In the genomic region with DNA sequence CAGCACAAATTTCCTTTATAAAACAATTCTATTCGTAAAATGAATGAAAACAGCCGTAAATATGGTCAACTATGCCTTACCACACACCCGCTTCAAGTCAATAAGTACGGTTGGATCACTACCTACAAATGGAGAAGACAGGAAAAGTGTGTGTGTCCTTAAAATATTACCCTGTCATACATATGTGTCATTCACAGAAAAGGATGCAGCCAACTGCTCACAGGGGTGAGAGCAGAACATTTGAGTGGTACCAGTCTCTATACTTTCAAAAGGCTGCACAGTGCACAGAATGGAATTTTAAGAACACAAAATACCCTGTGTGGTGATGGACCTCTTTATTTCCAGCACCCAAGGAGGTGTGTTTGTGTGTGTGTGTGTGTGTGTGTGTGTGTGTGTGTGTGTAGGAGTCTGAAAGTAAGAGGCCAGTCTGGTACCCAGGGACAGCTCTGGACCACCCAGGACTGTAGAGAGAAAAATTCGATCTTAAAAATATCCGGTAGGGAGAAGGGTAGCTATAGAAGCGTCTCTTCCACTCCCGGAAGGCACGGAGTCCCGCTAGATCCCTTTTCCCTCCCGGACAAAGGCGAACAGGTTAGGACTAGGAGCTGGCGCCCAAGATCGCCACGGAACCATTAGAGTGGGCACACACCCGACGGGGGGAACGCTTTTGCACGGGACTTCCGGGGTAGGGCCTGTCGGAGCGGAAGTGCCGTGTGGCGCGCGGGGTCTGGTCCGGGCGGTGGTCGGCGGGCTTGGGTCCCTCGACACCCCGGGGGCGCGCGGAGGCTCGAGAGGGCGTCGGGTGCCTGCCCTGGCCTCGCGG, we compare ENCODE assay signal across 8 mouse cellular contexts. TPM values are rescaled to one million over a fixed set of nuclear protein-coding genes. Genes with fewer than 3 reads are reported as not detected.
DNase-seq lines count a peak whose midpoint lies in the region; ATAC-seq and TF ChIP-seq lines count a peak whose summit lies in the region.

A gene (plus strand): TSS at position 695 of the 823 bp plus-strand sequence.

- DNase-seq in MEL (ENCODE audit: low read depth, low spot score): peak; percentile 93
- peak; percentile 88 to 95 for DNase-seq in cerebellum, adult 2 months
- peak; percentile 92 for DNase-seq in forelimb bud, embryonic 11.5 days (ENCODE audit: low read depth, low spot score)
- DNase-seq in layer of hippocampus, adult 9-10 months (ENCODE audit: low spot score): peak; percentile 59
- peak; percentile 89 for DNase-seq in ovary, postnatal 10 days (ENCODE audit: low spot score)
- peak; percentile 77 to 92 for DNase-seq in thymus, postnatal 10 days (ENCODE audit: low spot score in 2 of 2)

- no peak for TF ChIP-seq EP300 in MEL (IDR thresholded peaks at IDR 0.05; ENCODE audit: low read depth in 1 of 2, low read length in 2 of 2)

- peaks cover 0 to 3% of the 10 kb centered on the region in 2 experiments; a peak in 2 of 4 replicates for H3K4me1 ChIP-seq in MEL (ENCODE audit: control insufficient read depth in 1 of 2, insufficient read depth in 2 of 2, low read length in 2 of 2)
- H3K4me1 ChIP-seq in cerebellum, adult 2 months (ENCODE audit: control insufficient read depth, insufficient read depth, low read length): peaks cover 2% of the 10 kb centered on the region; the same call in 1 of the 2 replicates
- peaks cover 15% of the 10 kb centered on the region for H3K4me1 ChIP-seq in lung, embryonic 16.5 days (replicated peaks; ENCODE audit: control insufficient read depth, insufficient read depth, low read length)

- 9% methylated on average over 40 of the region's 40 CpGs for WGBS in cerebellum, adult 2 months
- WGBS in lung, embryonic 16.5 days: 6% methylated on average over 30 of the region's 40 CpGs

- 0 out of 6 replicates have a peak, but pooled peaks of 1 of the 3 experiments have one; percentile 11 for TF ChIP-seq CTCF in MEL (IDR thresholded peaks at IDR 0.05 in 2 of 3, conservative IDR thresholded peaks at IDR 0.05 in 1 of 3; ENCODE audit: control insufficient read depth in 1 of 3, insufficient read depth in 1 of 3, low read depth in 2 of 3, low read length in 3 of 3, poor library complexity in 1 of 3, severe bottlenecking in 1 of 3)
- no peak for TF ChIP-seq CTCF in cerebellum, adult 2 months (IDR thresholded peaks at IDR 0.05; ENCODE audit: borderline replicate concordance, insufficient read depth, low read depth, low read length)

- peak within 1 kb of the TSS; percentile 42 for H3K27ac ChIP-seq in MEL (ENCODE audit: control insufficient read depth, low read depth, low read length)
- peak within 1 kb of the TSS; percentile 49 for H3K27ac ChIP-seq in cerebellum, adult 2 months (ENCODE audit: insufficient read depth, low read length)
- H3K27ac ChIP-seq in lung, embryonic 16.5 days (ENCODE audit: low read length): peak within 1 kb of the TSS; percentile 92

- H3K4me2 ChIP-seq in lung, embryonic 16.5 days (ENCODE audit: low read depth, low read length): peak within 1 kb of the TSS; percentile 69

- TF ChIP-seq POLR2A in MEL (IDR thresholded peaks at IDR 0.05; ENCODE audit: control insufficient read depth in 1 of 2, insufficient read depth in 1 of 2, low read depth in 1 of 2, low read length in 2 of 2, poor library complexity in 1 of 2): peak; percentile 78 to 86
- peak; percentile 78 for TF ChIP-seq POLR2A in cerebellum, adult 2 months (IDR thresholded peaks at IDR 0.05; ENCODE audit: borderline replicate concordance, insufficient read depth, low read length)

- no peaks in the 10 kb centered on the region for H3K27me3 ChIP-seq in MEL (ENCODE audit: control insufficient read depth in 1 of 2, insufficient read depth in 2 of 2, low read length in 2 of 2)
- H3K27me3 ChIP-seq in cerebellum, adult 2 months (ENCODE audit: control insufficient read depth, insufficient read depth, low read length): no peaks in the 10 kb centered on the region
- H3K27me3 ChIP-seq in lung, embryonic 16.5 days (ENCODE audit: control insufficient read depth, insufficient read depth, low read depth, low read length): no peaks in the 10 kb centered on the region

- peaks cover 27% of the 10 kb centered on the region for H3K79me2 ChIP-seq in MEL (ENCODE audit: control insufficient read depth, insufficient read depth, low read length, poor library complexity)

- peaks cover 8 to 9% of the 10 kb centered on the region in 2 experiments for H3K36me3 ChIP-seq in MEL (ENCODE audit: control insufficient read depth in 1 of 2, insufficient read depth in 2 of 2, low read length in 2 of 2)
- peaks cover 10% of the 10 kb centered on the region for H3K36me3 ChIP-seq in lung, embryonic 16.5 days (ENCODE audit: control insufficient read depth, insufficient read depth, low read length)

- peak within 1 kb of the TSS; percentile 90 for H3K9ac ChIP-seq in MEL (ENCODE audit: control insufficient read depth, low read depth, low read length, poor library complexity, severe bottlenecking)
- H3K9ac ChIP-seq in lung, embryonic 16.5 days (ENCODE audit: low read length): peak within 1 kb of the TSS; percentile 96

- no peak for TF ChIP-seq RAD21 in MEL (IDR thresholded peaks at IDR 0.05; ENCODE audit: low read depth, low read length)

- peak within 1 kb of the TSS; percentile 86 to 88 for H3K4me3 ChIP-seq in MEL (ENCODE audit: control insufficient read depth in 1 of 2, insufficient read depth in 1 of 2, low read depth in 2 of 2, low read length in 2 of 2)
- H3K4me3 ChIP-seq in cerebellum, adult 2 months (replicated peaks; ENCODE audit: insufficient read depth, low read depth, low read length): peak within 1 kb of the TSS; percentile 83
- peak within 1 kb of the TSS; percentile 96 for H3K4me3 ChIP-seq in lung, embryonic 16.5 days (ENCODE audit: low read length)

- H3K9me3 ChIP-seq in MEL (replicated peaks; ENCODE audit: insufficient read depth, low read length): no peaks in the 10 kb centered on the region
- H3K9me3 ChIP-seq in lung, embryonic 16.5 days (ENCODE audit: control insufficient read depth, low read length): no peaks in the 10 kb centered on the region

- ATAC-seq in hematopoietic stem cell, adult 5-6 weeks (replicated peaks in 1 of 2; ENCODE audit: insufficient read depth in 1 of 2, low FRiP score in 2 of 2, low TSS enrichment in 1 of 2, low read depth in 1 of 2, poor library complexity in 2 of 2, severe bottlenecking in 2 of 2): peak; percentile 77 to 90
- peak; percentile 92 for ATAC-seq in lung, embryonic 16.5 days (ENCODE audit: low read depth)

TF ChIP-seq in MEL, 35 proteins besides CTCF, POLR2A, EP300 and RAD21:
- TF ChIP-seq BHLHE40 (IDR thresholded peaks at IDR 0.05; ENCODE audit: borderline replicate concordance, low read depth, low read length) (0 out of 2 replicates have a peak, but pooled peaks have one; percentile 41), MAX (IDR thresholded peaks at IDR 0.05; ENCODE audit: low read length) (no peak), ZKSCAN1 (IDR thresholded peaks at IDR 0.05; ENCODE audit: low read depth, low read length) (no peak), ETS1 (IDR thresholded peaks at IDR 0.05; ENCODE audit: low read depth, low read length) (0 out of 2 replicates have a peak, but pooled peaks have one; percentile 24), TBP (IDR thresholded peaks at IDR 0.05; ENCODE audit: low read depth, low read length) (peak; percentile 81), RCOR1 (IDR thresholded peaks at IDR 0.05; ENCODE audit: low read depth, low read length) (peak; percentile 44; the same call in 1 of the 2 replicates), KAT2A (conservative IDR thresholded peaks at IDR 0.05; ENCODE audit: low read depth, low read length) (peak; percentile 62; the same call in 1 of the 2 replicates), HCFC1 (IDR thresholded peaks at IDR 0.05; ENCODE audit: low read depth, low read length) (peak; percentile 92), MAZ (IDR thresholded peaks at IDR 0.05; ENCODE audit: low read depth, low read length) (peak; percentile 59; the same call in 1 of the 2 replicates), ZMIZ1 (IDR thresholded peaks at IDR 0.05; ENCODE audit: low read depth, low read length) (peak; percentile 50; the same call in 1 of the 2 replicates), SMC3 (IDR thresholded peaks at IDR 0.05; ENCODE audit: low read depth, low read length) (peak; percentile 32; the same call in 1 of the 2 replicates), ELF1 (IDR thresholded peaks at IDR 0.05; ENCODE audit: low read depth, low read length) (peak; percentile 66; the same call in 1 of the 2 replicates), MXI1 (IDR thresholded peaks at IDR 0.05; ENCODE audit: low read depth, low read length) (peak; percentile 48), GABPA (IDR thresholded peaks at IDR 0.05; ENCODE audit: low read depth, low read length) (no peak), POLR2AphosphoS2 (IDR thresholded peaks at IDR 0.05; ENCODE audit: low read length) (0 out of 2 replicates have a peak, but pooled peaks have one; percentile 35), CHD1 (IDR thresholded peaks at IDR 0.05; ENCODE audit: low read depth, low read length) (no peak), TCF12 (IDR thresholded peaks at IDR 0.05; ENCODE audit: low read depth, low read length) (peak; percentile 85), NELFE (IDR thresholded peaks at IDR 0.05; ENCODE audit: low read depth, low read length) (peak; percentile 83), SIN3A (IDR thresholded peaks at IDR 0.05; ENCODE audit: low read length) (peak; percentile 83), USF1 (IDR thresholded peaks at IDR 0.05; ENCODE audit: low read depth, low read length) (peak; percentile 24; the same call in 1 of the 2 replicates)
TF ChIP-seq in MEL: peak in this region for 16.

RNA-seq across cellular contexts. Expression of the gene that starts here (rescaled TPM):
- 57.2 and 59.6 TPM in 2 replicates for total RNA-seq in MEL (2012; rRNA removed)
- polyA plus RNA-seq in MEL (2012; ENCODE audit: insufficient read depth in 1 of 2, insufficient read length in 2 of 2, low read depth in 1 of 2, low replicate concordance in 2 of 2, missing spikeins in 1 of 2): 10 to 100 TPM in 1 of 2 experiments, not detected in 1; 53.6 TPM
- polyA plus RNA-seq in cerebellum, adult 2 months (2012; rRNA removed): 61.9 and 64.4 TPM in 2 replicates
- 52.3 and 64.4 TPM in 2 replicates for total RNA-seq in hematopoietic stem cell, adult 5-6 weeks (2017)
- polyA plus RNA-seq in lung, embryonic 16.5 days (2015; fragmentation: Nextera tagmentation; extraction: Ambion mirVana): 175 and 191 TPM in 2 replicates

Comparison
In these comparisons a context has a peak if more than half of its experiments do, and no peak if none do; other contexts are left out.
1. Peak in every context shown above with its lines: DNase-seq, ATAC-seq, H3K4me3 ChIP-seq and H3K27ac ChIP-seq.
2. H3K27ac ChIP-seq: peak in every context shown above with its lines; median percentile 92 in lung, embryonic 16.5 days; 49 in cerebellum, adult 2 months; 42 in MEL.